Comparison of ENCODE assay signal across 21 mouse cellular contexts in genomic region chr10:6032469-6032868, GRCm38 (mm10).
A peak's percentile ranks its signal among the peaks of the same experiment; 100 is the strongest.
DNase-seq lines count a peak whose midpoint lies in the region; TF ChIP-seq lines count a peak whose summit lies in the region.
"Had no signal": no experiment of that assay in that cellular context is flagged by ENCODE, and none has a peak within 500 bp of the region (broad histone marks: within the 10 kb centered on the region; RNA-seq: fewer than 3 reads in every experiment).

No protein-coding gene starts in this region.

- no peaks in the 10 kb centered on the region for H3K36me3 ChIP-seq in CH12.LX (replicated peaks in 1 of 2; ENCODE audit: control insufficient read depth in 1 of 2, insufficient read depth in 1 of 2, low read length in 1 of 2)
- H3K36me3 ChIP-seq: embryonic facial prominence, embryonic 13.5 days; embryonic facial prominence, embryonic 15.5 days; forebrain, embryonic 15.5 days had no signal

- H3K27me3 ChIP-seq in CH12.LX (replicated peaks), result no peaks in the 10 kb centered on the region
- H3K27me3 ChIP-seq: embryonic facial prominence, embryonic 13.5 days; embryonic facial prominence, embryonic 15.5 days; forebrain, embryonic 13.5 days; forebrain, embryonic 15.5 days had no signal

- TF ChIP-seq RAD21 in CH12.LX (IDR thresholded peaks at IDR 0.05; ENCODE audit: low read depth, low read length), result no peak

- TF ChIP-seq EP300 in CH12.LX (IDR thresholded peaks at IDR 0.05; ENCODE audit: low read length), result 0 out of 2 replicates have a peak, but pooled peaks have one; percentile 32

- H3K4me3 ChIP-seq in CH12.LX (replicated peaks in 1 of 3; ENCODE audit: low read depth in 2 of 3, low read length in 2 of 3, poor library complexity in 1 of 3), result no peak overlapping the region
- H3K4me3 ChIP-seq in gastrocnemius, adult 2 months, result no peak overlapping the region
- H3K4me3 ChIP-seq: embryonic facial prominence, embryonic 13.5 days; embryonic facial prominence, embryonic 15.5 days; erythroblast, embryonic 14.5 days; forebrain, embryonic 13.5 days; forebrain, embryonic 15.5 days had no signal

- no peaks in the 10 kb centered on the region for H3K79me2 ChIP-seq in CH12.LX (replicated peaks; ENCODE audit: control insufficient read depth, extremely low read depth, insufficient read depth, poor library complexity, severe bottlenecking)

- peaks cover 10 to 21% of the 10 kb centered on the region in 2 experiments for H3K4me1 ChIP-seq in CH12.LX (ENCODE audit: control insufficient read depth in 1 of 2, insufficient read depth in 2 of 2)
- H3K4me1 ChIP-seq: embryonic facial prominence, embryonic 13.5 days; forebrain, embryonic 13.5 days had no signal

- H3K4me2 ChIP-seq in CH12.LX (ENCODE audit: insufficient read depth, low read depth, poor library complexity, severe bottlenecking), result no peak overlapping the region
- H3K4me2 ChIP-seq: embryonic facial prominence, embryonic 13.5 days; embryonic facial prominence, embryonic 15.5 days; forebrain, embryonic 13.5 days; forebrain, embryonic 15.5 days had no signal

- no peak overlapping the region for H3K9ac ChIP-seq in CH12.LX (ENCODE audit: insufficient read depth, low read depth)
- H3K9ac ChIP-seq: embryonic facial prominence, embryonic 13.5 days; embryonic facial prominence, embryonic 15.5 days; forebrain, embryonic 13.5 days; forebrain, embryonic 15.5 days; forebrain, postnatal 0 days had no signal

- in situ Hi-C loops in CH12.LX (cut with MboI; ENCODE audit: low pct_ligation_motif_present, low pct_unique_long_range_greater_than_20kb, low sequenced_read_pairs), result no loop called here

- DNase-seq in 3134 (ENCODE audit: extremely low read depth, insufficient read length, low spot score), result peak; percentile 13
- peak; percentile 35 for DNase-seq in CH12.LX (ENCODE audit: extremely low read depth)
- DNase-seq in fibroblast of lung, adult 2 months (ENCODE audit: low read depth), result peak; percentile 56
- no peak for DNase-seq in gastrocnemius, adult 2 months
- DNase-seq in adrenal gland, postnatal 25 days, result no peak
- DNase-seq: adrenal gland, adult 8-10 months; adrenal gland, postnatal 14 days; B cell, adult 2 months; cerebellum, adult 11 months; cerebellum, adult 18-20 months; cerebellum, adult 8-10 months; cerebellum, adult 9-11 months; cerebellum, postnatal 14 days; cerebellum, postnatal 36 days; embryo, embryonic 11 days; forebrain, postnatal 0 days had no signal

- H3K27ac ChIP-seq in CH12.LX (ENCODE audit: insufficient read depth, low read depth), result no peak overlapping the region
- H3K27ac ChIP-seq in gastrocnemius, adult 2 months, result no peak overlapping the region
- H3K27ac ChIP-seq: embryonic facial prominence, embryonic 13.5 days; embryonic facial prominence, embryonic 15.5 days; forebrain, embryonic 13.5 days; forebrain, embryonic 15.5 days had no signal

- no peak for TF ChIP-seq CTCF in CH12.LX (conservative IDR thresholded peaks at IDR 0.05 in 1 of 2, IDR thresholded peaks at IDR 0.05 in 1 of 2; ENCODE audit: low read depth in 2 of 2, low read length in 2 of 2)
- TF ChIP-seq CTCF in gastrocnemius, adult 2 months (IDR thresholded peaks at IDR 0.05), result no peak

- intact Hi-C loops in gastrocnemius, adult 2 months (cut with DNase I), result no loop called here

- no peaks in the 10 kb centered on the region for H3K9me3 ChIP-seq in CH12.LX (replicated peaks; ENCODE audit: low read length)
- H3K9me3 ChIP-seq: embryonic facial prominence, embryonic 13.5 days; embryonic facial prominence, embryonic 15.5 days; forebrain, embryonic 13.5 days; forebrain, embryonic 15.5 days had no signal

- TF ChIP-seq POLR2A in CH12.LX (IDR thresholded peaks at IDR 0.05; ENCODE audit: low read depth, low read length), result no peak

- dilution Hi-C loops in CH12.LX (cut with MboI; ENCODE audit: extremely low pct_ligation_motif_present, extremely low pct_unique_long_range_greater_than_20kb, low sequenced_read_pairs), result no loop called here

TF ChIP-seq in CH12.LX, 34 proteins besides CTCF, POLR2A, EP300 and RAD21:
- TF ChIP-seq MXI1 (IDR thresholded peaks at IDR 0.05; ENCODE audit: low read depth, low read length), result no peak
- no peak for TF ChIP-seq POLR2AphosphoS2 (IDR thresholded peaks at IDR 0.05; ENCODE audit: low read depth, low read length)
- TF ChIP-seq ETS1 (conservative IDR thresholded peaks at IDR 0.05; ENCODE audit: low read depth, low read length), result peak; percentile 34; the same call in 1 of the 2 replicates
- peak; percentile 35; the same call in 1 of the 2 replicates for TF ChIP-seq JUN (IDR thresholded peaks at IDR 0.05; ENCODE audit: insufficient read depth, low read depth, low read length)
- no peak for TF ChIP-seq ZMIZ1 (IDR thresholded peaks at IDR 0.05; ENCODE audit: low read depth, low read length)
- TF ChIP-seq SIN3A (IDR thresholded peaks at IDR 0.05; ENCODE audit: low read length), result no peak
- peak; percentile 70; the same call in 1 of the 2 replicates for TF ChIP-seq JUND (conservative IDR thresholded peaks at IDR 0.05; ENCODE audit: low read depth, low read length)
- TF ChIP-seq MEF2A (IDR thresholded peaks at IDR 0.05; ENCODE audit: borderline replicate concordance, low read depth, low read length), result 0 out of 2 replicates have a peak, but pooled peaks have one; percentile 19
- TF ChIP-seq IRF4 (IDR thresholded peaks at IDR 0.05; ENCODE audit: low read depth, low read length), result peak; percentile 86

Comparison
In these comparisons a context has a peak if more than half of its experiments do, and no peak if none do; other contexts are left out.
1. DNase-seq: peak in 3134 (single experiment), CH12.LX (single experiment) and fibroblast of lung, adult 2 months (single experiment); none in gastrocnemius, adult 2 months (single experiment) and adrenal gland, postnatal 25 days (single experiment).